Mouse (Mus musculus) ES-CJ7 (cell line): ENCODE measurements around the gene 2310034G01Rik.
A peak's percentile ranks its signal among the peaks of the same experiment; 100 is the strongest.

ENCODE experiments used
- DNase-seq: peaks from one replicate; pipeline ENCODE4 v3.0.0; 2011; ENCODE audit warnings: low read depth, low spot score

The 2310034G01Rik gene

GRCm38 (mm10) chr19:46358381-46358780, 8.3 kb upstream of the 2310034G01Rik start:
- DNase-seq, result peak; percentile 82

DNA sequence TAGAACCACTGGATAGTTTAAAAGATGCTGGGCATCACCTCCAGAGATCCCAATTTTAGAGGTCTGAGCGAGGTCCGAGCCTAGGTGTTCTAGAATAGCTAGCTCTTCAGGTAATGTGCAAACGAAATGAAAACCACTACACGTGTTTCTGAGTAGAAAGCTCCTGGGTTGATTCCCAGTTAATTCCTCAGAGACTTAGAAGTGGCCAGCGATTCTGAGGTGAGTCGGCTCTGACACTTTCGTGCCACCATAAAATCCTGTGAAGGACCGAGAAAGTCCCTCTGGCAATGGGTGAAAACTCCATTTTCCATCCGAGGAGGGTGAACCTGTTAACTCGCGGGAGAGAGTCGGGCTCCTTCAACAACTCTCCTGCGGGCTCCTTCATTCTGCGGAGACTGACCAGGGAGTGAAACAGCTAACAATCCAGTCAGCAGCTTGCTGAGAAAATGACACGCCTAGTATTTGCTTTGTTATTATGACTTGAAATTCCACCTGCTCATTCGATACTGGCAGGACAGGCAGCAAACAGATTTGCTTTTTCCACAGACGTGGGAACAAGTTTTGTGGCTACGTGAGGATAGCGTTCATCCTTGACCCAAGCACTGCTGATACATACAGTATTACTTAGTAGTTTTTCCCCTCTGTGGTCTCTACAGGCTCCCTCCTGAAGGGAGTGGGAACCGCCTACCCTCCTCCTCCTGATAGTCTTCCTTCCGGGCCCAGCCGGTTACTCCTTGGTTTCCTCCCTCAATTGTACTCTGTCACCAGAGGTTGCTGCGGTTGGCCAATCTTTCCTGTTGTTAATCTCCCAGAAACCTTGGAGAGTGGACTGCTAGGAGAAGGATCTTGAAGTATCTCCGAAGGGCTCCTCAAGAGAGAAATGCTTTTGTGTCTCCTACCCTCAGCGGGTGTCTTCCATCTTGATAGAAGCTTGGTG, 7.5 kb upstream of the 2310034G01Rik start:
- DNase-seq, result peak; percentile 46

GRCm38 (mm10) chr19:46356701-46357138, 6.6 kb upstream of the 2310034G01Rik start:
- DNase-seq, result peak; percentile 95

DNA sequence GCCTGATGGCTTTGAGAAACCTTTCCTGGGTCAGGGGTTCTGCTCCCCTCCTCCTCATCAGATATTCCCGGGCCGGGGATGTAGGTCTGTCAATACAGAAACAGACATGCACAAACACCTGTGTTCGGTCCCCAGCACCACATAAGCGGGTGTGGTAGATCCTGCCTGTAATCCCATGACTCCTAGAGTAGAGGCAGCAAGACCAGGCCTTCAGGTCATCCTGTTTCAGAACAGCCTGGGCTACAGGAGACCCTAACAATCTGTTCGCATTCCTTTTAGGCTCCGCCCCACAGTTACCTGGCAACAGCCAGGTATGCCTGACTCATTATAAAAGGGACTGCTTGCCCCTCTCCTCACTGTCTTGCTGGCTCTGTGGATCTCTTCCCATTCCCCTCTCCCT, 552 bp downstream of the 2310034G01Rik start:
- no peak for DNase-seq

DNA sequence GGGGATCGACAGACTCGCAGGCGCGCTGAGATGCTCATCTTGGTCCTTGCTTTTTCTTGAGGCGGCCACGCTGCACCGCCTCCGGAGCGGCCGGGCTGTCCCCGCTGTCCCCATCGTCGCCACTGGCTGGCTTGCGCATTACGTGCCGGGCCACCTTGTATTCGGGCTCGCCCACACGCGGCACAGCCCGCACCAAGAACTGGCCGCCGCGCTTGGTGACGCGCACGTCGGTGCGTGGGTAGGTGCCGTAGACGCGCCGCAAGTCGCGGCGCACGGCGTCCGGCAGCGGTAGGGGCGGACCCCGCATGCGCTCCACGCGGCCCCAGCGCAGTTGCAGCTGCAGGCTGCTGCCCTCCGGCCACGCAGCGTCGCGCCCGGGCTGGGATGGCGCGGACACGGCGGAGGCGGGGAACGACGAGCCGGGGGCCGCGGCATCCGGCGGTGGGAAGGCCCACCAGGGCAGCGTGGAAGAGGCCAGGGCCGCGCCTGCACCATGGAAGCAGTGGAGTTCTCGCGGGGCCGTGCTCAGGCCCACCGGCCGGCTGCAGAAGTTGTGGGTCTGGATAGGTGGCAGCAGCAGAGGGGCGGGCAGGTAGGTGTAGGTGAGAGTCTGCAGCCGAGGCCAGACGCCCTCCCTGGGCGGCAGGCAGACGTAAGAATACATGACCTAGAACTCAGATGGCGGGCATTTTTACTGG, 1.2 kb downstream of the 2310034G01Rik start:
- DNase-seq, result peak; percentile 66

- DNase-seq, result no peak
Observed at GRCm38 (mm10) chr19:46347936-46348668, 2.0 kb downstream of the 2310034G01Rik start.

- DNase-seq, result no peak
Observed at GRCm38 (mm10) chr19:46347146-46347545, 3.0 kb downstream of the 2310034G01Rik start.

DNA sequence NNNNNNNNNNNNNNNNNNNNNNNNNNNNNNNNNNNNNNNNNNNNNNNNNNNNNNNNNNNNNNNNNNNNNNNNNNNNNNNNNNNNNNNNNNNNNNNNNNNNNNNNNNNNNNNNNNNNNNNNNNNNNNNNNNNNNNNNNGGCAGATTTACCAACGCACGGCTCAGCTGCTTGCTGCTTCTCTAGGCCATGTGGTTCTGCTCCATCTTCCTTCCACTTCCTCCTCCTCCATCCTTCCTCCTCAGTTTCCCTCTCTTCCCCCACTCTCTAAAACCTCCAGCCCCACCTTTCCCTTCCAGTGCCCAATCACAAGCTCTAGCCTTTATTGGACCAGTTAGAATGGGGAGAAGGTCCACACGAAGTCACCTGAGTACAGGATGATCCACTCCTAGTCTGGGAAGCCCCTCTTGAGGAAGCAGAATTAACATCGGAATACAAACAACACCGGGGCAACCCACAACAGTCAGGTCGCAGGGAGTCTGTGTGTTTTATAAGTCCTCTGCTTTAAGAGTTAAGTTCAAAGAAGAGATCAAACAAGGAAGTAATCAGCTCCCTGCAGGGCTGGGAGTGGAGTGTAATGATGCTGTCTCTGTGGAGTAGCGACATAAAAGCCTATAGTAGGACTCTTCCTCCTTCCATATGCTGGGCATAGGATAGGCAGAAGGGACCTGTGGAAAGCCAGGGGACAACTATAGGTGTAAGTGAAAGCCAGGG, 5.2 kb downstream of the 2310034G01Rik start:
- DNase-seq, result peak; percentile 63

DNA sequence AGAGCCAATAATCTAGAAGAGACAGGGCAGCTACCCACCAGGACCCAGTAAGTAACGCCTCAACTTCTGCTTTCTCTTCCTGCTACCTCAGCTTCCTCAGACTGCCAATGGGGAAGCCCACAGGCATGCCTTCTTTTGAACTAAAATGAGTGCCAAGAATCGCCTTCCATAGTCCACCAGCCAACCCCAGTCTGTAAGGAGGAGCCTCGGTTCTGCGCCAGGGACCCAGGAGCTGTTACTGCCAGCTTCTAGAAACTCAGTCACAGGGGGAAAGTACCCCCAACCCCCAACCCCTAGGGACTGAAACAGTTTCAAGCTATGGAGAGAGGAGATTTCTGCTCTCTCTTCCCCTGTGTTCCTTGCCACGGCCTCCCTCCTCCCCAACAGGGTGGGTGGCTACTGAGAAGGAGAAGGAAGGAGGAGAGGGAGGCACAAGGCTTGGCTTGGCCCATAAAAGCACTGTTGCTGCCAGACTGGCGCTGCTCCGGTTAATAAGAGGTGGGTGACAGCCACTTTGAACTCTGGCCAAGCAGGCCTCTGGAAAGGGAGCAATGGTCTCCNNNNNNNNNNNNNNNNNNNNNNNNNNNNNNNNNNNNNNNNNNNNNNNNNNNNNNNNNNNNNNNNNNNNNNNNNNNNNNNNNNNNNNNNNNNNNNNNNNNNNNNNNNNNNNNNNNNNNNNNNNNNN, 10.7 kb downstream of the 2310034G01Rik start:
- DNase-seq, result no peak

- no peak for DNase-seq
Observed at GRCm38 (mm10) chr19:46338942-46339286, 11.2 kb downstream of the 2310034G01Rik start.

GRCm38 (mm10) chr19:46338331-46338936, 11.7 kb downstream of the 2310034G01Rik start, which contains the start of gene Cuedc2:
TSS of gene Cuedc2 (minus strand) at chr19:46338702.
- DNase-seq, result peak; percentile 96

GRCm38 (mm10) chr19:46337719-46338330, 12.3 kb downstream of the 2310034G01Rik start:
- DNase-seq, result no peak

- DNase-seq, result no peak
Observed at GRCm38 (mm10) chr19:46333906-46334305, 16.2 kb downstream of the 2310034G01Rik start.

GRCm38 (mm10) chr19:46332721-46333339, 17.3 kb downstream of the 2310034G01Rik start:
- no peak for DNase-seq

DNA sequence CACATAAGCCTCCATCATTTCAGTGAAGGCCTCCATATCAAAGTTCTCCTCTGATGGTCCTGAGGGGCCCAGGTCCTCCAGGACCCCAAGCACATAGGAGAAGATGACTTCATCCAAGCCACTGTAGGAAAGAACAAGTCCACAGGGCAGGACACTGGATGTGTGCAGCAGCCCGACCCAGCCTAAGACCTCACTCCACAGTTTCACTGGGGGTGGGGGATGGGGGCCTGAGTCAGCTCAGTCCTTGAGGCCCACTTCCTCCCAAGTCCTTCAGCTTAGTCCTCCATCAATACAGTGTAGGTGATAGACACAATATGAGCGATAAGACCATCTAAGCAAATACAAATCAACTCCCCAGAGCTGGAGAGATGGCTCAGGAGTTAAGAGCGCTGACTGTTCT, 18.2 kb downstream of the 2310034G01Rik start:
- DNase-seq, result no peak

- no peak for DNase-seq
Observed at GRCm38 (mm10) chr19:46331326-46331725, 18.8 kb downstream of the 2310034G01Rik start.

GRCm38 (mm10) chr19:46330696-46331095, 19.4 kb downstream of the 2310034G01Rik start:
- no peak for DNase-seq

DNA sequence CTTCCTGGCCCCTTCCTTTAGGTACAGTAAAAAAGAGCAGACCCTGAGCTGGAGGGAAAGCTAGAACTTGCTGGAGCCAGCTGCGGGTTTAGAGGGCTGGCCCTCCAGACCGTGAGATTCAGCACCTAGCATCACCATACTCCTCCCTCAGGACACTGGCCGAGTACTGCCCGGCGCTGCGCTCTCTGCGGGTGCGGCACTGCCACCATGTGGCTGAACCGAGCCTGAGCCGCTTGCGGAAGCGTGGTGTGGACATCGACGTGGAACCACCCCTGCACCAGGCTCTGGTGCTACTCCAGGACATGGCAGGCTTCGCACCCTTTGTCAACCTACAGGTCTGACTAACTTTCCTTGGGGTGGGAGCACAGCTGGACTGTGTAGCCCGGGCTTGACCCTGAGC, 20.2 kb downstream of the 2310034G01Rik start:
- peak; percentile 82 for DNase-seq

- DNase-seq, result no peak
Observed at GRCm38 (mm10) chr19:46329031-46329641, 21.0 kb downstream of the 2310034G01Rik start.
